Mouse (Mus musculus) CH12.LX (cell line): ENCODE measurements around the gene Npr1. TPM values are rescaled to one million over a fixed set of nuclear protein-coding genes. Genes with fewer than 3 reads are reported as not detected.

Experiments
- DNase-seq: peaks from one replicate; pipeline ENCODE4 v3.0.0-alpha.2; 2013; ENCODE audit errors: extremely low read depth
- H3K27ac ChIP-seq: 2 replicates; pipeline ENCODE4 v1.5.1; 2012; ENCODE audit warnings: low read depth, mild to moderate bottlenecking, control low read depth, moderate library complexity; ENCODE audit not compliant: insufficient read depth
- H3K27me3 ChIP-seq: replicated peaks from 2 replicates; pipeline ENCODE3; 2012; ENCODE audit warnings: inconsistent platforms
- H3K36me3 ChIP-seq, 2 experiments: replicated peaks in 1 of 2; 2 replicates each; pipeline versions ENCODE3 to v1.6.1; 2012; ENCODE audit warnings: inconsistent platforms in 1 of 2, low read length in 1 of 2, mild to moderate bottlenecking in 1 of 2, mixed read lengths in 1 of 2, moderate library complexity in 1 of 2; ENCODE audit not compliant: control insufficient read depth in 1 of 2, insufficient read depth in 1 of 2
- H3K4me1 ChIP-seq, 2 experiments: 2 replicates each; pipeline ENCODE4 v1.6.1; 2012; ENCODE audit warnings: inconsistent platforms in 1 of 2, moderate library complexity in 1 of 2; ENCODE audit not compliant: insufficient read depth in 2 of 2, control insufficient read depth in 1 of 2
- H3K4me2 ChIP-seq: 2 replicates; pipeline ENCODE4 v1.6.1; 2012; ENCODE audit warnings: low read depth, mild to moderate bottlenecking, control low read depth; ENCODE audit not compliant: poor library complexity, insufficient read depth, severe bottlenecking
- H3K4me3 ChIP-seq, 3 experiments: fragments of 150-350 bp in 1 of 3; sonication (generic) in 1 of 3; replicated peaks in 1 of 3; 2 replicates each; pipeline versions ENCODE3 to v1.5.1; 2011 to 2012; ENCODE audit warnings: low read depth in 2 of 3, low read length in 2 of 3, mild to moderate bottlenecking in 2 of 3, moderate library complexity in 2 of 3, control low read depth in 1 of 3, improper control_type of control experiment in 1 of 3, inconsistent platforms in 1 of 3, mixed read lengths in 1 of 3; ENCODE audit not compliant: poor library complexity in 1 of 3
- H3K79me2 ChIP-seq: replicated peaks from 2 replicates; pipeline ENCODE4 v1.6.1; 2012; ENCODE audit warnings: mild to moderate bottlenecking, moderate library complexity; ENCODE audit not compliant: control insufficient read depth, poor library complexity, insufficient read depth, severe bottlenecking; ENCODE audit errors: extremely low read depth
- H3K9ac ChIP-seq: 2 replicates; pipeline ENCODE4 v1.6.1; 2012; ENCODE audit warnings: low read depth, mild to moderate bottlenecking, control low read depth, moderate library complexity; ENCODE audit not compliant: insufficient read depth
- H3K9me3 ChIP-seq: replicated peaks from 2 replicates; pipeline ENCODE3; 2012; ENCODE audit warnings: low read length, inconsistent platforms, mixed read lengths
- BHLHE40 ChIP-seq: IDR thresholded peaks from 2 replicates; pipeline ENCODE4 v1.6.1; 2011; ENCODE audit warnings: mild to moderate bottlenecking, low read depth, low read length, improper control_type of control experiment
- CHD2 ChIP-seq: IDR thresholded peaks from 2 replicates; pipeline ENCODE4 v1.6.1; 2011; ENCODE audit warnings: low read length, improper control_type of control experiment
- E2F4 ChIP-seq: IDR thresholded peaks from 2 replicates; pipeline ENCODE4 v1.6.1; 2011; ENCODE audit warnings: low read depth, low read length, improper control_type of control experiment; ENCODE audit not compliant: insufficient replicate concordance
- ETS1 ChIP-seq: conservative IDR thresholded peaks from 2 replicates; pipeline ENCODE4 v1.6.1; 2012; ENCODE audit warnings: low read depth, mild to moderate bottlenecking, inconsistent platforms, low read length, improper control_type of control experiment, moderate library complexity
- KAT2A ChIP-seq: IDR thresholded peaks from 2 replicates; pipeline ENCODE4 v1.6.1; 2012; ENCODE audit warnings: low read length, improper control_type of control experiment, inconsistent platforms; ENCODE audit not compliant: insufficient replicate concordance
- MEF2A ChIP-seq: IDR thresholded peaks from 2 replicates; pipeline ENCODE4 v1.6.1; 2014; ENCODE audit warnings: low read depth, mild to moderate bottlenecking, inconsistent platforms, low read length, improper control_type of control experiment, borderline replicate concordance
- MXI1 ChIP-seq: IDR thresholded peaks from 2 replicates; pipeline ENCODE4 v1.6.1; 2011; ENCODE audit warnings: mild to moderate bottlenecking, low read depth, low read length, improper control_type of control experiment
- MYC ChIP-seq: IDR thresholded peaks from 2 replicates; pipeline ENCODE4 v1.6.1; 2011; ENCODE audit warnings: low read depth, mild to moderate bottlenecking, improper control_type of control experiment, low read length
- NELFE ChIP-seq: IDR thresholded peaks from 2 replicates; pipeline ENCODE4 v1.6.1; 2011; ENCODE audit warnings: low read depth, low read length, improper control_type of control experiment
- POLR2AphosphoS2 ChIP-seq: IDR thresholded peaks from 2 replicates; pipeline ENCODE4 v1.6.1; 2011; ENCODE audit warnings: low read depth, low read length, improper control_type of control experiment
- RAD21 ChIP-seq: IDR thresholded peaks from 2 replicates; pipeline ENCODE4 v1.6.1; 2011; ENCODE audit warnings: low read depth, mild to moderate bottlenecking, low read length, improper control_type of control experiment, moderate library complexity
- RCOR1 ChIP-seq: conservative IDR thresholded peaks from 2 replicates; pipeline ENCODE4 v1.6.1; 2012; ENCODE audit warnings: low read depth, mild to moderate bottlenecking, inconsistent platforms, low read length, improper control_type of control experiment
- TBP ChIP-seq: conservative IDR thresholded peaks from 2 replicates; pipeline ENCODE4 v1.6.1; 2011; ENCODE audit warnings: low read depth, low read length, improper control_type of control experiment
- TCF12 ChIP-seq: IDR thresholded peaks from 2 replicates; pipeline ENCODE4 v1.6.1; 2014; ENCODE audit warnings: low read depth, mild to moderate bottlenecking, inconsistent platforms, low read length, improper control_type of control experiment
- ZC3H11A ChIP-seq: IDR thresholded peaks from 2 replicates; pipeline ENCODE4 v1.6.1; 2012; ENCODE audit warnings: low read depth, mild to moderate bottlenecking, inconsistent platforms, low read length, improper control_type of control experiment
- ZKSCAN1 ChIP-seq: IDR thresholded peaks from 2 replicates; pipeline ENCODE4 v1.6.1; 2012; ENCODE audit warnings: low read depth, inconsistent platforms, low read length, improper control_type of control experiment, borderline replicate concordance
- ZNF384 ChIP-seq: IDR thresholded peaks from 2 replicates; pipeline ENCODE4 v1.6.1; 2012; ENCODE audit warnings: low read depth, low read length, improper control_type of control experiment, inconsistent platforms
- dilution Hi-C: fragments of 300-500 bp; cut with MboI; formaldehyde crosslinking; loops from 2 replicates; pipeline ENCODE4 v1.14.3; 2020; ENCODE audit warnings: low sequenced_read_pairs; ENCODE audit not compliant: extremely low pct_unique_long_range_greater_than_20kb, extremely low pct_ligation_motif_present
- in situ Hi-C: fragments of 300-500 bp; cut with MboI; formaldehyde crosslinking; loops from 3 replicates; pipeline ENCODE4 v1.14.3; 2019; ENCODE audit warnings: low sequenced_read_pairs, low pct_ligation_motif_present, low pct_unique_long_range_greater_than_20kb, mixed read lengths
- polyA plus RNA-seq: library from polyadenylated mRNA; unstranded; fragments of >175 nt; gene quantifications from 2 replicates; pipeline ENCODE4 v1.2.1, GENCODE M21; 2012; ENCODE audit warnings: low read depth; ENCODE audit not compliant: insufficient read length
- total RNA-seq, 2 experiments: library from RNA; depleted of rRNA; stranded (reverse); fragments of 300-350 nt in 1 of 2; fragments of >200 nt in 1 of 2; gene quantifications; 2 replicates each; pipeline ENCODE4 v1.2.3; 2012 to 2014

Gene Npr1
- total and polyA plus RNA-seq, 3 experiments: 0.13 TPM; not detected in 2

DNA sequence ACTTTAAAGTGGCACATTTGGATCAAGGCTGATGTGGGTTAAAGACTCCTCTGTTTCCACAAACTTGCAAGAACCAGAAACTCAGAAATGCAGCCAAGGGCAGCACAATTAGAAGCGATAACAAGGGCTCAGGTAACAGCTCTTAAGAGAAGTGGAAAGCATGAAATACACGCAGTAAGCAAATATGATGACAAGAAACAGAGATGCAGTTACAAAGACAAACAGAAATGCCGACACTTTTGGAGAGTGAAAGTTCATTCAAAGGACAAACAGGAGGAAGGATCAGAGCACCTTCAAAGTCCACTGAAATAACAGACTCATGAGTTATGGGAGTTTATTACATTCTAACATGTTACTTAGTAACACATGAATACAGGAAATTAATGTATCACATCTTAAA is 40.7 kb upstream of the Npr1 start:
- peaks cover 41 to 69% of the 10 kb centered on the region in 2 experiments for H3K36me3 ChIP-seq
- no peaks in the 10 kb centered on the region for H3K27me3 ChIP-seq
- no peak overlapping the region for H3K9ac ChIP-seq
- peaks cover 0 to 39% of the 10 kb centered on the region in 2 experiments; a peak in 2 of 4 replicates for H3K4me1 ChIP-seq
- dilution Hi-C loops: no loop called here
- H3K9me3 ChIP-seq: no peaks in the 10 kb centered on the region
- no peak for DNase-seq
- H3K4me2 ChIP-seq: no peak overlapping the region
- no peak for TF ChIP-seq MYC
- no peak for TF ChIP-seq KAT2A
- H3K4me3 ChIP-seq: no peak overlapping the region
- H3K79me2 ChIP-seq: peaks cover 39% of the 10 kb centered on the region
- in situ Hi-C loops: loop anchor here (5.0 kb wide), 1 partner anchor 106 kb away; the partner anchor contains the start of gene S100a6
- H3K27ac ChIP-seq: no peak overlapping the region

DNA sequence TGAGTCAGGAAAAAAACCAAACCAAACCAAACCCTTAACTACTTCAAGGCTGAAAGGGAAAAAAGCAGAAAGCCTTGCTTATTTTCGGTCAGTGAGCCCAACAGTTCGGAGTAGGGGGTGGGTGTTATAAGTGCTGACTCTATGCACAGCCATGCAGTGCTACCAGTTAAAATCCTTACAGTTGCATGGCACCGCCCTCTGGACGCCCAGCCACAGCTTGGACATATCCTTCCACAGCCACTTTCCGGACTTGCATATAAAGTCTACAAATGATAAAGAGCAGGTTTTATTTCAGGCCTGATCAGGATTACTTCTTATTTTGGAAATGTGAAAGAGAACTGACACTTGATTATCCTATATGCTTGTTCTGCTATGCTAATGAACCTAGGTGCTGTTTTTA is 39.5 kb upstream of the Npr1 start:
- dilution Hi-C loops: no loop called here
- Histone ChIP-seq H3K79me2 (peaks cover 39% of the 10 kb centered on the region), H3K4me2 (no peak overlapping the region), H3K36me3 (peaks cover 48 to 73% of the 10 kb centered on the region in 2 experiments), H3K9me3 (no peaks in the 10 kb centered on the region), H3K9ac (no peak overlapping the region), H3K4me1 (peaks cover 0 to 39% of the 10 kb centered on the region in 2 experiments; a peak in 2 of 4 replicates), H3K27me3 (no peaks in the 10 kb centered on the region), H3K4me3 (no peak overlapping the region), H3K27ac (no peak overlapping the region)
- no peak for TF ChIP-seq TBP
- no peak for TF ChIP-seq RAD21
- TF ChIP-seq TCF12: no peak
- in situ Hi-C loops: loop anchor here (5.0 kb wide), 1 partner anchor 107 kb away; the partner anchor contains the start of gene S100a6
- DNase-seq: no peak

DNA sequence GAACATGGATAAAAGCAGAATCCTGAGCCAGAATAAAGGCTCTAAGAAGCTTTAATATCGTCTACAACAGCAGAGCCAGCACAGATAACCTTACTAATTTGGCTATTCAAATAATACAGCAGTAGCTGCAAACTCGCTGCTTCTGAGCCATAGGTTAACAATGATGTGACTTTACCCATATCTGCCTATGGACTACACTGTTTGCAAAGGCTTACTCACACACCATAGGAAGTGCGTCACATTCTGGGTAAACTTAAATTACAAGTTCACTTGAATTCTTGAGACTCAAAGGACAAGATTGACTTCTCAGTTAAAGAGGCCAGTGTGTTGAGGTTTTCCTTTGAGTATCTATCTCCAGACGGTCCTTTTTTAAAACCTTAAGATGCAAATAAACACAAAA is 37.8 kb upstream of the Npr1 start:
- TF ChIP-seq E2F4 (no peak), NELFE (no peak), ETS1 (no peak), MEF2A (no peak), MXI1 (no peak), ZC3H11A (no peak), CHD2 (no peak), ZNF384 (no peak), BHLHE40 (no peak), ZKSCAN1 (no peak), RCOR1 (no peak), KAT2A (no peak), POLR2AphosphoS2 (no peak), MYC (no peak), TBP (no peak)
- TF ChIP-seq, all 38 proteins: peak for 0
- no peak overlapping the region for H3K4me2 ChIP-seq
- peaks cover 32% of the 10 kb centered on the region for H3K79me2 ChIP-seq
- peaks cover 0 to 39% of the 10 kb centered on the region in 2 experiments; a peak in 2 of 4 replicates for H3K4me1 ChIP-seq
- no peaks in the 10 kb centered on the region for H3K9me3 ChIP-seq
- H3K9ac ChIP-seq: no peak overlapping the region
- peaks cover 63 to 81% of the 10 kb centered on the region in 2 experiments for H3K36me3 ChIP-seq
- no peak for DNase-seq
- in situ Hi-C loops (no loop called here), dilution Hi-C loops (no loop called here)
- no peak overlapping the region for H3K27ac ChIP-seq
- no peak overlapping the region for H3K4me3 ChIP-seq
- no peaks in the 10 kb centered on the region for H3K27me3 ChIP-seq
